Mouse (Mus musculus): ENCODE data around the gene Pex11b.
"Not testable (repeated sequence)": the region's sequence is repeated elsewhere in the genome, so short reads cannot be mapped to it uniquely, and the experiment has no call there.

Gene Pex11b

GRCm38 (mm10) chr3:96623201-96623600 is 12.0 kb upstream of the Pex11b start:
- DNase-seq (ENCODE audit: low spot score): no peak

DNA sequence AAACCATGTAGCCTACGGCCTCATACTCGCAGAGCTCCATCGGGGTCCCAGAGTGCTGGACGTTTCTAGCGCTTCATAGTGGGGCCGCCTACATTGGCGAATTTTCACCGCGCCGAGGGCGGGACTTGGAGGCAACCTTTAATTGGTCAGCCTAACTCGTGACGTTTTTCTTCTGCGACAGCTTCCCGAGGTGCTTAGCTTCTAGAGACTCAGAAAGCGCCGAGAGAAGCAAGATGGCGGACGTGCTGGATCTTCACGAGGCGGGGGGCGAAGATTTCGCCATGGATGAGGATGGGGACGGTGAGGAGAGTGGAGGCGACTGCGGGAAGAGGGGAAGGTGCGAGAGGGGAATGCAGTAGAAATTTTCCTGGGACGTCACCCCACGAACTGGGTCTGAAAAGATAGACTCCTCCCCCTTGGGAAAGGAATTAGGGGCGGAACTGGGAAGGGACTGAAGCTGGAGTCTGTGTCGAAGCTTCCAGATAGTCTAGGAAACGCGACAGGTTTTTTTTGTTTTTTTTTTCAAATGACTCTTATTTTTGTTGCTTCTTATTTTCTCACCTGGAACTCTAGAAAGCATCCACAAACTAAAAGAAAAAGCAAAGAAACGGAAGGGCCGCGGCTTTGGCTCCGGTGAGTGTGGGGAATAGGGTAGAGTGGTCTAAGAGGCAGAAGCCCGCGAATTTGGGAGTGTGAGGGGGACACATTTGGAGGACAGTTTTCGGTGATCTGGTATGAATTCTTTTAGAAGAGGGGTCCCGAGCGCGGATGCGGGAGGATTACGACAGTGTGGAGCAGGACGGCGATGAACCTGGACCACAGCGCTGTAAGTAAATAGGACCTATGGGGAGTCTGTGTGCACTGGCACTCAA is 5.2 kb upstream of the Pex11b start, which contains the start of gene Rbm8a:
Gene Rbm8a, plus strand, starts transcription at position 205 of the 872 bp plus-strand sequence.
- DNase-seq (ENCODE audit: low spot score): peak; percentile 94

DNA sequence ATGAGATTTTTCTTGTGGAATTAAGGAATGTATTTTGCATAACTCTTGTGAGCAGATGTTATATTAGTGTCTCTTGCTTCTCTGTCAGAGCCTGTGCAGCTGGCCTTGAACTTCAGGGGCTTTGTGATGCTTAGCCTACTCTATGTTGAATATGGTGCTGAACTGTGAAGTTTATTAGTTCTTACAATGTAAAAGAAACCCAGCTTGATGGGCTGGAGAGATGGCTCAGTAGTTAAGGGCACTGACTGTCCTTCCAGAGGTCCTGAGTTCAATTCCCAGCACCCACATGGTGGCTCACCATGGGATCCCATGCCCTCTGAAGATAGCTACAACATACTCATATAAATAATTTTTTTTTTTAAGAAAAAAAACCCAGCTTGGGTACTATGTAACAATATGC is 3.1 kb upstream of the Pex11b start:
- no peak for DNase-seq (ENCODE audit: low spot score)

DNA sequence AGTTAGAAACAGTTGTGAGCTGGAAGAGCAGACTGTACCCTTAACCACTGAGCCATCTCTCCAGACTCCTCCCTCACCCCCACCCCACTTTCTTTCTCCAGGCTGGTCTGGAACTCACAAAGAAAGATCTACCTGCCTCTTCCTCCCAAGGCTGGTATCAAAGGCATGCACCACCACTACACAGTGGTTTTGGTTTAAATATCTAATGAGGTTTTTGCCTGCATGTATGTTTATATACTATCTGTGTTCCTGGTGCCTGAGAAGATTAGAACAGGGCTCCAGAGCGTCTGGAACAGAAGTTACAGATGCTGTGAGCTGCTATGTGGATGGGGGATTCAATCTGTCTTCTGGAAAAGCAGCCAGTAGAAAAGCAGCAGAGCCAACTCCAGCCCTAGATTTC is 1.2 kb upstream of the Pex11b start:
- DNase-seq (ENCODE audit: low spot score): no peak

DNA sequence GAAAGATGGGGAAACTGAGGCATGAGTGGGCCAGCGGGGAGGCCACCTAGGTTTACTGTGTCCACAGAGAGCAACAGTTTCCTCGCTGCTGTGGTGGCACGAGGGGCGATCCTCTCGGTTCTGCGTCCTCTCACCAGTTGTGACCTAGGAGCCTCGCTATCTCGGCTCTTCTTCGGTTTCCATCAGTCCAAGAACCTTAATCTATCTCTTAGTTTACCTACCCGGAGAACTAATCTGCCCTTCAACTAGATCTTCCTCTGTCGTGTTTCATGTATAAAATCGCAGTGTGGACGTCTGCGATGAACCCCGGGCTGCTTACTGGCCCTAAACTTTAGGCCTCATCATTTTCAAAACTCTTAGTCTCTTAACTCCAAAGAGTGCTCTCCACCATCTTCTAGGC is 730 bp downstream of the Pex11b start:
- no peak for DNase-seq (ENCODE audit: low spot score)

DNA sequence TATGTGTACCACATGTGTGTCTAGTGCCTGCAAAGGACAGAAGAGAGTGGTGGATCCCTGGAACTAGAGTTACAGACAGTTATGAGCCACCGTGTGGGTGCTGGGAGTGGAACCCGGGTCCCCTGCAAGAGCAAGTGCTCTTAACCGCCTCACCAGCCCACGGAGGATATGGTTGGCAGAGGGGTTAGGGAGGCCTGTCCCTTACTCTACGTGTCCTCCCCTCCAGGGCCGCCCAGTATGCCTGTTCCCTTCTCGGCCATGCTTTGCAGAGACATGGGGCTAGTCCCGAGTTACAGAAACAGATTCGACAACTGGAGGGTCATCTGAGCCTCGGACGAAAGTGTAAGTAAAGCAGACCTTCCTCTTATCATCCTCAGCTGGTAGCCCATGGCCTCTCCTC is 1.3 kb downstream of the Pex11b start:
- no peak for DNase-seq (ENCODE audit: low spot score)

DNA sequence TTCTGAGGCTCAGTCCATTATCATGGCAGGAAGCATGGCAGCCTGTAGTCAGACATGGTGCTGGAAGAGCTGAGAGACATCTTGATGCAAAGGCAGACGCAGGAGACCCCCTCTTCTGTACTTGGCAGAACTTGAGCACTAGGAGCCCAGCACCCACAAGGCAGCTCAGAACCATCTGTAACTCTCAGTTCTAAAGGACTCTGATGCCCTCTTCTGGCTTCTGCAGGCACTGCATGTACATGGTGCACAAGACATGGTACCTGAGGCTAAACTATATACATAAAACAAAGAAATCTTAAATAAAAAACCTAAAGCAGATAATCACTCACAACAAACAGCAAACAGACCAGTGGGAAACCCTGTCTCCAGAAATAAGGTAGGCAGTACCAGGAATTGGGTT is 4.0 kb downstream of the Pex11b start:
- peak; percentile 73 for DNase-seq (ENCODE audit: low spot score)

DNA sequence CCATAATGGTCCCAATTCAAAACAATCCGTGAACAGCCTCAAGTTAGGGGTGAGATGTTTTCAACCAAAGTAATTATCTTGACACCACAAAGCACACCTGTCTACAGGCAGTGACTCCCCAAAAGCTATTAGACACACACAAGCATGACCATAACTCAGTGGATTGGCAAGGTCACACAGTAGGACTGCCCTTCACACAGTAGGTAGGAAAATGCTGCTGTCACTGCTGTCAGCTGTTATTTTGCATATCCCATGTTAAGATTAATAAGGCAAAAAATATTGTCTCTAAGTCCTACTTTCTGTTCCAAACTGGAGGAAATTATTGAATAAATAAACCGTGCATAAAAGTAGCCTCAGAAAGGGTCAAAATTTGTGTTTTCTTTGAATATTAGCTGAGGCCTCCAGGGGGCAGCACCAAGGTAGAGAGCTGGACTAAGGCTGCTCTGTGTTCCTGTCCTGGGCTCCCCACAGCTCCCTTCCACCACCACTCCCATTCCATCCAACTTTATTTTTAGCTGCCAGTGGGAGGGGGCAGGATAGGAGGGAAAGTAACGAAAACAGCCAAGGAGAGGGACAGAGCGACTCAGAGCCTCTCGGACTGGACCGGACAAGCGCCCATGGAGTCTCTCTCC is 10.0 kb downstream of the Pex11b start, which contains the start of gene Itga10:
Gene Itga10, plus strand, starts transcription at position 567 of the 632 bp plus-strand sequence.
- DNase-seq (ENCODE audit: low spot score): no peak

DNA sequence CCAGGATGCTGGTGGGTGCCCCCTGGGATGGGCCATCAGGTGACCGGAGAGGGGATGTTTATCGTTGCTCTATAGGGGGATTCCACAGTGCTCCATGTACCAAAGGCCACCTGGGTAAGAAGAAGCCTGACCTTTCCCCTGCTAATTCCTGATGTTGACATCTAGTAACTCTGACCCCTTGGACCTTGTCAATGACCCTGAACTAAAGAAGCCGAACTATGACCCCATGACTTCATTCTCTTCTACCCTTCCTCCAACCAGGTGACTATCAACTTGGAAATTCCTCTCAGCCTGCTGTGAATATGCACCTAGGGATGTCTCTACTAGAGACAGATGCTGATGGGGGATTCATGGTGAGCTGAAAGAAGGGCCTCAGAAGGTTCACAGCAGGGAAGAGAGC is 12.2 kb downstream of the Pex11b start:
- no peak for DNase-seq (ENCODE audit: low spot score)

- no peak for DNase-seq (ENCODE audit: low spot score)
These were observed 25.7 kb downstream of the Pex11b start for GRCm38 (mm10) chr3:96660901-96661300.

DNA sequence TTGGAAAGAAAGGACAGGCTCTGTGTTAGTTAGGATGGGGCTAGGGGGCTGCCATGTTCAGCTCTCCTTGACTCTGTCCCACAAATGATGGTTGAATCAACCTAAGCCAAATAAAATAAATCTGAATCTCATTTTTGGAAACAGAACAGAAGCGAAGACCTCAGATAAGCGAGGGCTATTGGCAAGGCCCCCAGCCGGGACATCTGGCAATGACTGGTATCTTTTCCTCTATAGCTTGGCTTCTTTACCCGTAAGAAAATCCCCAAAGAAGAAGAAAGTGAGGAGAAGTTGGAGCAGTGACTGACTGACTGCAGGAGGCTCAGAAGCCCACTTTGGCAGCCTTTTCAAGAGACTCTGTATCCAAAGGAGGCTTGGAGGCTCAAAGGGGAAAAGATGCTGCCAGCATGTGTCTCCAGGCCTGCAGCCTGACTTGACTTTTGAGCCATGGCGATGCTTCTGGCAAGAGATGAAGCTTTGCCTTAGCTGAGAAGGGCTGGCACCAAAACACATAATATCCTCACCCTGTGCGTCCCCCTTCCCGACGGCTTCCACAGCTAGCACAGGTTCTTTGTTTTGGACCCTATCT is 27.6 kb downstream of the Pex11b start:
- no peak for DNase-seq (ENCODE audit: low spot score)

DNA sequence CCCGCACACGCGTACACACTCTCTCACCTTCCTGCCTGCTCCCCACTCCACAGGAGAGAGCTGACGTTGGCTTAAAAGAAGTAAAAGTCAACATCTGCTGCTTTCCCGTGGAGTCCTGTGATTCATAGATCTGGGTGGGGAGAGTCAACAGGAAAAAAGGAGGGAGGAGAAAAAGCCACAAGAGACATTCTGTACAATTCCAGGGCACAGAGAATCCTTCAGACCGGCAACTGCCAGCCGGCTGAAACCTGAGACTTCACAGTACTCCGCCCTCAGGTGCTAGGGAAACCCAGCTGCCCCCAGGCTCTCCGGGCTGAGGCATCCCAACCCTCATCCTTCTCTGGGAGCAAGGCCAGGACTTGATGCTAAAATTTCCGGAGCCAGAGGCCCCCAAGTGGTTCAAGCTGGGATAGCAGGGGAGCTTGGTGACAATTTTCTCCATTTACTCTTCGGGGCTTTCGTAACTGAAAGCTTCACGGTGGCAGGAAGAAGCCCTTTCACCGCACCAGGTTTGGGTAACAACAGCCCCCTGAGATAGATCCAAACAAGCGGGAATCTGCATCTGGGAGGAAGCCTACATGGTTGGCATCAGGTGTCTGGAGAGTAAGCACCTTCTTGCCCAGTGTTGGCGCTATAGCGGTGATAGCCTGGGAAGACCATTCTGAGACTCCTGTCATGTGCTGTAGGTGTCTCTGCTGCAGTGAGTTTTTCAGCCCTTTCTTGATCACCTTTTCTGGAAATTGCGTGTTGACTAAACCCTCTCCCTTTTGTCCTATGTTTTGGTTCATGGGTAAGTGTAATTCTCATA is 28.5 kb downstream of the Pex11b start:
- DNase-seq (ENCODE audit: low spot score): peak; percentile 45

- not testable (repeated sequence) for DNase-seq (ENCODE audit: low spot score)
These were observed 30.7 kb downstream of the Pex11b start for GRCm38 (mm10) chr3:96665732-96666363.

DNA sequence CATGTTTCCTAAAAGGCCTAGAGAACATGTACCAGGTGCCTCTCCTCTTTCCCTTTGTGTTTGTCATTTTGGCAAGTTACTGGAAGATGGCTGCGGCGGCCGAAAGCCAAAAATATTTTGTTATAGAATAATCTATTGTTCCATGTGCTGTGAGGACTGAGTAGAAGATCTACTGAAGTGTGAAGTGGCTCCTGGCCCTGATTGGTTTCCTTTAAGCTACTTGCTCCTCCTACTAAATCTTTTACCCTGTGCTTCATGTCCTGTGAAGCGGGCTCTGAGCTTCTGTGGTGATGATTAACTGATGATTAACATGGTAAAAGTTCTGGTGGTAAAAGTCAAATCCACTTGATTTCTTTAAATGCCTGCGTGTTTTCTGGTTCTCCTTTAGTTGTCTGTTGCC is 31.7 kb downstream of the Pex11b start:
- no peak for DNase-seq (ENCODE audit: low spot score)

GRCm38 (mm10) chr3:96667316-96667715 is 32.1 kb downstream of the Pex11b start:
- peak; percentile 22 for DNase-seq (ENCODE audit: low spot score)

GRCm38 (mm10) chr3:96668424-96669067 is 33.4 kb downstream of the Pex11b start:
- no peak for DNase-seq (ENCODE audit: low spot score)

DNA sequence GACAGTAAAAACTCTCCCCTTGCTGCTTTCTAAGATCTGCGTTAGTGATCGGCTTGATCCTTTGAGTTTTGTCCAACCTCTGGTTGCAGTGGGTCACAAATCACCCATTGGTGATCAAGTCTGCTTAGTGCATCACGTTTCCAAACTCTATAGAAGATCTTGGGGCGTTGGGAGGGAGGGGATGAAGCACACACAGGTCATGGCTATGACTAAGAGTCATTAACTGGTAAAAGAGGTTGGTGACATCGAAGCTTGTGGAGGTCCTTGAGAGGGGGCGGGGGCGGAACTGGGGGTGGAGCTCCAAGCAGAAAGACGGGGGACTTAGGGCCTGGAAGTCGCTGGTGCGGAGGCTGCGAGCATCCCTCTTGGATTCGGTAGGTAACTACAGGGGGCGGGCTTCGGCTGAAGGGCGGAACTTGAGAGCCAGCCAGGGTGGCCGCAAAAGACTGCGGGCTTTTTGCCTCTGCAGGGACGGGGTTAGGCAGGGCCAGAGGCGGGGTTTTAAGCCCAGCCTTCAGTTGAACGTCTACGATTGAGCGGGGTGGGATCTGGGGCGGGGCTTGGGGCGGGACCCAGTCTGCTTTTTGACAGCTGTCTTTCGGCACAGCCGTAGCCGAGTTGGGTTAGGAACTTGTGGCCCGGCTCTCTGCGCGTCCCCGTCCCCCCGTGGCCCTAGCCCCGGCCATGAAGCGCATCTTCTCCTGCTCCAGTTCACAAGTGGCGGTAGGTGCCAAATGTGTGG is 34.7 kb downstream of the Pex11b start, which contains the start of gene Ankrd35:
Gene Ankrd35, plus strand, starts transcription at position 405 of the 742 bp plus-strand sequence.
- peak; percentile 89 for DNase-seq (ENCODE audit: low spot score)

DNA sequence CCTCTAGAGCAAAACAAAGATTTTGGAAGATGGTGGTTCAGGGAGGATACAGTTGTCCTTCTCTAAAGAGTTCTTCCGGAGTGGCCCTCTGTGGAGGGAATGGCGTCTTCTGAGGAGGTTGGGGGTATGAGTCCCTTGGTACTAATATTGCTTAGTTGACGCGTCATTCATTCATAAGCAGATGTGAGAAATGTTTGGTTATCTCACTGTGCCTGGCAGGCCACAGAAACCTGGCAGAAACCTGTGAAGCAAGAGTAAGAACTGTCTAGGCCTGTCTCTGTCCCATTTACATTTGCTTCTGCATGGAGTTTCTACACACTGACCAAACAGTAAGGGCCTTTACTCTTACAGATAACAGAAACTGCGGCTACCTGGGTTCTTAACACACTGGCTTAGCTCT is 36.3 kb downstream of the Pex11b start:
- DNase-seq (ENCODE audit: low spot score): no peak

DNA sequence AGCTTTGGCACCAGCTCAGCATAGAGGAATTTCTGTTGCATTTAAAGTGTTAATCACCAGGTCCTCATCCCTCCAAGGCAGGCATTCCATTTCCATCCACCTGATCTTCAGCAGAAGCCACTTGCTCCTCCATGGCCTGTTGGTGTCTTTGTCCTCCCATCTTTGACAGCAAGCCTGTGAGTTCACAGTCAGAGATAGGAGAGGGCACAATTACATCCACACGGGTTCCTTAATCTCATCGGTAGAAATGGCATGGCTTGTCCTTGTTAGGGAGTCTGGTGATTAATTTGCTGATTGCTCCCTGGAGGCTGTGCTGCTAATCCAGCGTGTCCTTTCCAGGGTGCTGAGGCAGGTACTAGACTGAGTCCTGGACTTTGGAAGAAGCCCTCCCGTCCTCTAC is 38.3 kb downstream of the Pex11b start:
- DNase-seq (ENCODE audit: low spot score): no peak

GRCm38 (mm10) chr3:96674442-96674841 is 39.3 kb downstream of the Pex11b start:
- DNase-seq (ENCODE audit: low spot score): no peak

Measured in T-cell, adult 2 months (primary cell).